Mouse (Mus musculus) forebrain, embryonic 12.5 days (tissue): ENCODE measurements around the gene Rora. TPM values are rescaled to one million over a fixed set of nuclear protein-coding genes. Genes with fewer than 3 reads are reported as not detected.
A peak's percentile ranks its signal among the peaks of the same experiment; 100 is the strongest.

Experiments
- ATAC-seq: fragments of 200-750 bp; cut with Nextera tagmentation; 2 replicates; pipeline ENCODE4 v1.8.0; 2017; ENCODE audit warnings: moderate TSS enrichment; ENCODE audit not compliant: low FRiP score
- H3K27ac ChIP-seq: fragments of 300-500 bp; sonication (generic); 2 replicates; pipeline ENCODE4 v1.5.1; 2016; ENCODE audit warnings: mild to moderate bottlenecking
- H3K27me3 ChIP-seq: fragments of 300-500 bp; sonication (generic); 2 replicates; pipeline ENCODE4 v1.6.1; 2016; ENCODE audit warnings: mild to moderate bottlenecking
- H3K36me3 ChIP-seq: fragments of 300-500 bp; sonication (generic); replicated peaks from 2 replicates; pipeline ENCODE4 v1.6.1; 2016; ENCODE audit warnings: mild to moderate bottlenecking
- H3K4me1 ChIP-seq: fragments of 300-500 bp; sonication (generic); 2 replicates; pipeline ENCODE4 v1.6.1; 2016
- H3K4me2 ChIP-seq: fragments of 300-500 bp; sonication (generic); 2 replicates; pipeline ENCODE4 v1.6.1; 2016; ENCODE audit warnings: mild to moderate bottlenecking, moderate library complexity
- H3K4me3 ChIP-seq: fragments of 300-500 bp; sonication (generic); replicated peaks from 2 replicates; pipeline ENCODE4 v1.5.1; 2016; ENCODE audit warnings: mild to moderate bottlenecking
- H3K9ac ChIP-seq: fragments of 300-500 bp; sonication (generic); 2 replicates; pipeline ENCODE4 v1.6.1; 2016; ENCODE audit warnings: mild to moderate bottlenecking
- H3K9me3 ChIP-seq: fragments of 300-500 bp; sonication (generic); 2 replicates; pipeline ENCODE4 v1.6.1; 2016
- WGBS: fragments of 180-500 bp; shearing (Covaris S2); methylation state at CpG from one replicate; pipeline ENCODE4 v1.1.7; 2016; 5-methylcytosine and 5-hydroxymethylcytosine counted together
- polyA plus RNA-seq: library from polyadenylated mRNA; unstranded; fragments of >200 nt; fragmentation: Nextera tagmentation; extraction: Ambion mirVana; gene quantifications from 2 replicates; pipeline ENCODE4 v1.2.1, GENCODE M21; 2016

Gene Rora
- polyA plus RNA-seq, 1 experiment from 2014 or later: 7.3 TPM

DNA sequence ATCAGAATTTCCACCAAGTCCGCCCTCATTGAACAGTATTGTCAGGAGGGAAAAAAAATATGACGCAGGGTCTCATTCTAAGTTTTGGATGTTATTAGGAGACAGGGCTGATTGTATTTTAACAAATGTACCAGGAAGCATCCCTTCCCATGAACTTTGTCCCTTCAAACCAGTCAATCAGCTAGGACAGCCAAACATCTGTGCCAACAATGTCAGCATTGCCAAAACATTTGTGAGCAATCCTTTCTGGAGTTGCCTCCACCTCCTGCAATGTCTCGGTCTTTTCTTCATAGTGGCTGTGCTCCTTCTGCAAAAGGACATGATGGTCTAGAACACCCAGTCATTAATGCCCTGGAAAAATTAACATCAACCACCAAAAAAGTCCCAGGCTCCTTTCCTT, 678.2 kb downstream of the Rora start:
- 94% methylated on average over 3 of the region's 3 CpGs for WGBS

DNA sequence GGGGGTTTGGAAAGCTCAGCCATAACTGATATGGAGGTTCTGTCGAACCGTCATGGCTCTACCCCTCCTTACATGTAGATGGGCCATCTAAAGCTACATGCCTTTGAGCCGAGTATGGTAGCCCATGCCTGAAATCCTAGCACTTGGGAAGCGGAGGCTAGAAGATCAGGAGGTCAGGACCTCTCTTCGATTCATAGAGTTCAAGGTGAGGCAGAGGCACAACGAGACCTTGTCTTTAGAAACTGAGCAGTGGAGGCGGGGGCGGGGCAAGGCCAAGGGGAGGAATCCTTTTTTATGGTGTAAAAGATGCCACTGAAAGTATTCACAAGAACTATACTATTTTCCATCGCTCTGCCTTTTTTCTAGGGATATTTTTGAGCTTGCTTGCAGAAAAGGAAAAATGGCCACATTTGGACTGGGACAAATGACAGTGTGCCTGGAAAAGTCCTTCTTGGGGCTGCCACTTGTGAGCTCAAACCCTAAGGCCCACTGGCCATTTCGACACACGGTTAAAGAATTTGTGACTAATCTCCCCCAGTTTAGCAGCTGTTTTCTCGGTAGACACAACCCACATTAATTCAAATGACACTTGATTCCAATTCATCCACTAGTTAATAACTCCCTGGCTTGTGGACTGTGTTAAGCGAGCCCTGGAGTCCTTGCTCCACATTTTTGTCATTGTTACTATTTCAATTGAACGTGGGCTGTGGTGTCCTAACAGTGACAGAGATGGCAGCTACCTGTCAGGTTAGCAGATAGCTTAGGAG, 679.4 kb downstream of the Rora start:
- WGBS: 82% methylated on average over 14 of the region's 14 CpGs
- Histone ChIP-seq H3K4me1 (peaks cover 7% of the 10 kb centered on the region), H3K9ac (no peak overlapping the region), H3K4me3 (no peak overlapping the region), H3K27me3 (no peaks in the 10 kb centered on the region), H3K4me2 (no peak overlapping the region), H3K36me3 (no peaks in the 10 kb centered on the region), H3K9me3 (no peaks in the 10 kb centered on the region), H3K27ac (no peak overlapping the region)
- no peak for ATAC-seq

More for the DNA sequence above, 678.2 kb downstream of the Rora start:
- Histone ChIP-seq H3K27ac (no peak overlapping the region), H3K4me2 (no peak overlapping the region), H3K36me3 (no peaks in the 10 kb centered on the region), H3K4me1 (peaks cover 12% of the 10 kb centered on the region), H3K9ac (no peak overlapping the region), H3K27me3 (no peaks in the 10 kb centered on the region), H3K9me3 (no peaks in the 10 kb centered on the region), H3K4me3 (no peak overlapping the region)
- no peak for ATAC-seq

- peak overlapping the region; percentile 8; the same call in 1 of the 2 replicates for H3K27ac ChIP-seq
- H3K36me3 ChIP-seq: no peaks in the 10 kb centered on the region
- H3K9ac ChIP-seq: no peak overlapping the region
- H3K27me3 ChIP-seq: no peaks in the 10 kb centered on the region
- H3K9me3 ChIP-seq: no peaks in the 10 kb centered on the region
- H3K4me2 ChIP-seq: no peak overlapping the region
- no peak overlapping the region for H3K4me3 ChIP-seq
- H3K4me1 ChIP-seq: peaks cover 7% of the 10 kb centered on the region
- no peak for ATAC-seq
- WGBS: 77% methylated on average over 4 of the region's 4 CpGs
These were observed 680.1 kb downstream of the Rora start for GRCm38 (mm10) chr9:69333654-69334053.

GRCm38 (mm10) chr9:69334106-69334505, 680.5 kb downstream of the Rora start:
- H3K9ac ChIP-seq: no peak overlapping the region
- H3K27ac ChIP-seq: no peak overlapping the region
- WGBS: 44% methylated on average over 8 of the region's 8 CpGs
- no peak for ATAC-seq
- no peak overlapping the region for H3K4me3 ChIP-seq
- H3K9me3 ChIP-seq: no peaks in the 10 kb centered on the region
- peaks cover 7% of the 10 kb centered on the region for H3K4me1 ChIP-seq
- no peak overlapping the region for H3K4me2 ChIP-seq
- H3K36me3 ChIP-seq: no peaks in the 10 kb centered on the region
- H3K27me3 ChIP-seq: no peaks in the 10 kb centered on the region

GRCm38 (mm10) chr9:69336063-69336462, 682.5 kb downstream of the Rora start:
- Histone ChIP-seq H3K27me3 (no peaks in the 10 kb centered on the region), H3K4me3 (no peak overlapping the region), H3K9ac (no peak overlapping the region), H3K36me3 (no peaks in the 10 kb centered on the region), H3K9me3 (no peaks in the 10 kb centered on the region), H3K4me1 (peaks cover 7% of the 10 kb centered on the region), H3K4me2 (no peak overlapping the region), H3K27ac (no peak overlapping the region)
- WGBS: 91% methylated on average over 6 of the region's 6 CpGs
- ATAC-seq: no peak

DNA sequence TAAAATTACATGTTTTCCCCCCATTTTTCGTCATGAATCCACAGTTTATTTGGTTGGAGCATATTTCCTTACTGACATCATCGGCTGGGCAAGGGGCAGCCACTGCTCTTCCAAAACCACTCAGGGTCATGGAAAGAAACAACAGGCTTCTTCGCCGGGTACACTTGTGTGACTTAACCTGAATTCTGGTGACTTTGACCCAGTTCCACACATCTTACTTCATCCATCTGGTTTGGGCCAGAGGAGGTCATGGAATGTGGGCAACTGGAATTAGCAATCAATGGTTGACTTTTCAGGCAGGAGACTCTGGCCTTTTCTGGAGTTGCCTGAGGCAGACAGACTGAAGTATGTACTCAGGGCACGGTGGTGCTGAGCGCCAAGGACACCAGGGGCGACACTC, 685.6 kb downstream of the Rora start:
- ATAC-seq: no peak
- Histone ChIP-seq H3K9ac (no peak overlapping the region), H3K36me3 (no peaks in the 10 kb centered on the region), H3K27me3 (no peaks in the 10 kb centered on the region), H3K4me3 (no peak overlapping the region), H3K27ac (no peak overlapping the region), H3K9me3 (no peaks in the 10 kb centered on the region), H3K4me2 (no peak overlapping the region), H3K4me1 (peaks cover 3% of the 10 kb centered on the region; the same call in 1 of the 2 replicates)
- WGBS: 84% methylated on average over 7 of the region's 7 CpGs

GRCm38 (mm10) chr9:69339829-69340228, 686.2 kb downstream of the Rora start:
- WGBS: 90% methylated on average over 6 of the region's 6 CpGs
- no peak overlapping the region for H3K4me3 ChIP-seq
- no peak for ATAC-seq

DNA sequence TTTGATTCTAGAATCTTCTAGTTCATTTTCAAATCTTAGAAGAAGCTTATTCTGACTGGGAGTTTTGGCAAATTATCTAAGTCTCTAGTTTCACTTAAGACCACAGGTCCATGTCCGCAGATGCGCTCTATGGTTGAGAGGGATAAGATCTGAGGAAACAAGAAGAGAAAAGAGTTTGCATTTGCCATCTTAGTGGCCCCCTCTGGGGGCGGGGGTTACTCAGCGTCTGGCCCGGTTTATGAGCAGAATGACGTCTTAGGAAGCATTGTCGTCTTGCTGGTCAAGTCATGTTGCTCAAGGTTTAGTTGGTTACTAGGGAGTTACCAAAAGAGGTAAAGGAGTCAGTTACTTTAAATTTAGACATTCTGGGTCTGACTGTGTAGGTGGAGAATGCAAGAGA, 686.8 kb downstream of the Rora start:
- no peak overlapping the region for H3K4me3 ChIP-seq
- 94% methylated on average over 7 of the region's 7 CpGs for WGBS

More at GRCm38 (mm10) chr9:69339829-69340228, 686.2 kb downstream of the Rora start:
- Histone ChIP-seq H3K4me1 (0 out of 2 replicates have a peak, but pooled peaks cover 2% of the 10 kb centered on the region), H3K36me3 (no peaks in the 10 kb centered on the region), H3K4me2 (no peak overlapping the region), H3K27me3 (no peaks in the 10 kb centered on the region), H3K27ac (no peak overlapping the region), H3K9ac (no peak overlapping the region), H3K9me3 (no peaks in the 10 kb centered on the region)

DNA sequence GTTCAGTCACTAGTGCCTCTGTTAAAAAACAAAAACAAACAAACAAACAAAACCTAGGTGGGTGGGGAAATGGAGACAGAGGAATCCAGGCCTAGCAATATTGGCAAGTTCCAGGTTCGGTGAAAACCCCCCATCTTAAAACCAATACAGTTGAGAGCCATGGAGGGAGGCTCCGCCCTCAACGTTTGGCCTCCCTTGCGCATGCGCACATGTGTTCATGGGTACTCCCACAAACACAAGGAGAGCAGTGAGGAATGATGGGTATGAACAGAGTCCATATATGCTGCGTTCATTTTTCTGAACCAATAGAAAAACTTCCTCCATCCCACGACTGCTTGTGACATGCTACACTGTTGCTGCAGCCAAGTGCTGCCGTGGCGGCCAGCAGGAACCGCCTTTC, 690.3 kb downstream of the Rora start:
- 0 out of 2 replicates have a peak, but pooled peaks cover 9% of the 10 kb centered on the region for H3K4me1 ChIP-seq
- no peaks in the 10 kb centered on the region for H3K36me3 ChIP-seq
- no peak overlapping the region for H3K4me3 ChIP-seq
- ATAC-seq: no peak
- no peaks in the 10 kb centered on the region for H3K9me3 ChIP-seq
- no peaks in the 10 kb centered on the region for H3K27me3 ChIP-seq
- no peak overlapping the region for H3K9ac ChIP-seq
- no peak overlapping the region for H3K27ac ChIP-seq
- WGBS: 89% methylated on average over 10 of the region's 10 CpGs
- H3K4me2 ChIP-seq: no peak overlapping the region

More for the DNA sequence above, 686.8 kb downstream of the Rora start:
- no peak for ATAC-seq
- Histone ChIP-seq H3K27ac (no peak overlapping the region), H3K9ac (no peak overlapping the region), H3K36me3 (no peaks in the 10 kb centered on the region), H3K27me3 (no peaks in the 10 kb centered on the region), H3K4me2 (no peak overlapping the region), H3K4me1 (0 out of 2 replicates have a peak, but pooled peaks cover 2% of the 10 kb centered on the region), H3K9me3 (no peaks in the 10 kb centered on the region)

- 67% methylated on average over 6 of the region's 6 CpGs for WGBS
- H3K4me1 ChIP-seq: 0 out of 2 replicates have a peak, but pooled peaks cover 9% of the 10 kb centered on the region
- no peak for ATAC-seq
- H3K4me3 ChIP-seq: no peak overlapping the region
- no peaks in the 10 kb centered on the region for H3K27me3 ChIP-seq
- no peak overlapping the region for H3K27ac ChIP-seq
- H3K36me3 ChIP-seq: no peaks in the 10 kb centered on the region
- no peaks in the 10 kb centered on the region for H3K9me3 ChIP-seq
- no peak overlapping the region for H3K4me2 ChIP-seq
- no peak overlapping the region for H3K9ac ChIP-seq
These were observed 692.0 kb downstream of the Rora start for GRCm38 (mm10) chr9:69345550-69345949.

- H3K27me3 ChIP-seq: no peaks in the 10 kb centered on the region
- H3K27ac ChIP-seq: no peak overlapping the region
- no peak overlapping the region for H3K4me3 ChIP-seq
- no peak overlapping the region for H3K4me2 ChIP-seq
- no peak for ATAC-seq
- H3K36me3 ChIP-seq: no peaks in the 10 kb centered on the region
- H3K9me3 ChIP-seq: no peaks in the 10 kb centered on the region
- no peak overlapping the region for H3K9ac ChIP-seq
- WGBS: 39% methylated on average over 6 of the region's 6 CpGs
- H3K4me1 ChIP-seq: 0 out of 2 replicates have a peak, but pooled peaks cover 9% of the 10 kb centered on the region
These were observed 694.2 kb downstream of the Rora start for GRCm38 (mm10) chr9:69347796-69348195.

DNA sequence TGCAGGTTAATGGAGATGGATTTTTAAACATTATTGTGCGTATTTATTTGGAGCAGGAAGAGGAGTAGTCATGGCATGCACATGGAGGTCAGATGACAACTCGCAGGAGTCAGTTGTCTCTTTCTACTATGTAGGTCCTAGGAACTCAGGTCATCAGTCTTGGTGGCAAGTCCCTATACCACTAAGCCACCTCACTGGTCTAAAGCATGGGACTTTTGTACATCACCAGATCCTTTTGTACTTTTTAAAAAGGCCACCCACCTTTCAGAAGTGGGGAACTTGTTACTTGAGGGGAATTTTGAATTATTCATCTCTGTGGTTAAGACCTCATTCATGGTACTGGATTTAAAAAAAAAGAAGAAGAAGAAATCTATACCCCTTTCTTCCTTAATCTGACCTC, 696.0 kb downstream of the Rora start:
- WGBS: 88% methylated on average over 2 of the region's 2 CpGs

DNA sequence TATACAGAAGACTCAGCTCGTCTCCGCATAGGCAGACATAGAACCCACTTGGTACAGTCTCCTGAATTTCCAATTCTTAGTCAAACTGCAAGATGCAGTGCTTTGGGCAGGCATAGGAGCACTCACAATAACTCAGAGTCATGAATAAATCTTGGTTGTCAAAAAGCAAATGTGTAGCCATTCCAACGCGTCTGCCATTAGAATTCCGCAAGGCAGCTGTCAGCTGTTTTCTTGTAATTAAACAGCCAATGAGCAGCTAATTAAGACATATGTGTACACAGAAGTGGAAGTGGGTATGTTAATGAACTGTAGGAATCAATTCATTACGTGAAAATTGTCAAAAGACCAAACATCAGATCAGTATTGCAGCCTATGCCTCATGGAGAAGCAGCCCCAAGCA, 700.6 kb downstream of the Rora start:
- H3K9ac ChIP-seq: no peak overlapping the region
- ATAC-seq: no peak
- H3K4me2 ChIP-seq: no peak overlapping the region
- no peak overlapping the region for H3K27ac ChIP-seq
- 64% methylated on average over 6 of the region's 6 CpGs for WGBS
- H3K9me3 ChIP-seq: no peaks in the 10 kb centered on the region
- no peak overlapping the region for H3K4me3 ChIP-seq
- peaks cover 10% of the 10 kb centered on the region for H3K4me1 ChIP-seq
- 0 out of 2 replicates have a peak, but pooled peaks cover 3% of the 10 kb centered on the region for H3K27me3 ChIP-seq
- H3K36me3 ChIP-seq: no peaks in the 10 kb centered on the region

More for the DNA sequence above, 696.0 kb downstream of the Rora start:
- Histone ChIP-seq H3K9ac (no peak overlapping the region), H3K4me2 (no peak overlapping the region), H3K27me3 (no peaks in the 10 kb centered on the region), H3K4me3 (no peak overlapping the region), H3K9me3 (no peaks in the 10 kb centered on the region), H3K36me3 (no peaks in the 10 kb centered on the region), H3K4me1 (0 out of 2 replicates have a peak, but pooled peaks cover 6% of the 10 kb centered on the region), H3K27ac (no peak overlapping the region)
- ATAC-seq: no peak
